Mouse (Mus musculus): ENCODE measurements around the gene Tbx5.

Tbx5 gene

GRCm38 (mm10) chr5:119810994-119811690, 21.3 kb upstream of the Tbx5 start:
- DNase-seq, result peak; percentile 85

GRCm38 (mm10) chr5:119815247-119815646, 17.2 kb upstream of the Tbx5 start:
- no peak for DNase-seq

DNA sequence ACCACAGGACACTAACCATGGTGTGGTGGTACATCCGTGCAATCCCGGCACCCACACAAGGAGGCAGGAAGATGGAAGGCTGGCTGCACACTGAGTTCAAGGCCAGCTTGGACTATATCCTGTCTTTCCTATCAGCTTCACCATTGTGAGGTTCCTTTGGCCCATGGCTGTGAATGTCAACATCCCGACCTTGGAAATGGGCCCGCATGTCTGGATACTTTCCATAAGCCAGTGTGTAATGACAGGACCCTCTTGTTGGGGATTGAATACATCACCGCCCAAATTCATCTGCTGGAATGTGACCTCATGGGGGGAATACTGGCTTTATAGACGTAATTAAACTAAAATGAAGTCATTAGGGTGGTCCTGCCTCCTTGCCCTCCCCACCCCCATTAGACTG, 12.0 kb upstream of the Tbx5 start:
- no peak for DNase-seq

DNA sequence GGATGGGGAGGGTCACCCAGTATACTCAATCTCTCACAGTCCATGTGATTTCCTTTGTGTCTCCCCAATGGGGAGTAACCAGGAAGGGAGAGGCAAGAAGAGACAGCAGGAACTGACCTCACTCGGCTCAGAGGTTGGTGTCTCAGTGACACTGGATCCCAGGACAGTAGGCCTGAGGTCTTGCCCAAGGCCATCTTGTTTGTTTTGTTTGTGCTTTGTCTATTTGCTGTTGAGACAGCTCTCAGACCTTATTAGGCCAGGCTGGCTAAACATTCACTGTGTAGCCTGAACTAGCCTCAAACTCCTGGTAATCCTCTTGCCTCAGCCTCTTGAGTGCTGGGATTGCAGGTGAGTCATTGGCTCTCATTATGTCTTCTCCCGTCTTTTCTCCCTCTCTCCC, 11.0 kb upstream of the Tbx5 start:
- no peak for DNase-seq

DNA sequence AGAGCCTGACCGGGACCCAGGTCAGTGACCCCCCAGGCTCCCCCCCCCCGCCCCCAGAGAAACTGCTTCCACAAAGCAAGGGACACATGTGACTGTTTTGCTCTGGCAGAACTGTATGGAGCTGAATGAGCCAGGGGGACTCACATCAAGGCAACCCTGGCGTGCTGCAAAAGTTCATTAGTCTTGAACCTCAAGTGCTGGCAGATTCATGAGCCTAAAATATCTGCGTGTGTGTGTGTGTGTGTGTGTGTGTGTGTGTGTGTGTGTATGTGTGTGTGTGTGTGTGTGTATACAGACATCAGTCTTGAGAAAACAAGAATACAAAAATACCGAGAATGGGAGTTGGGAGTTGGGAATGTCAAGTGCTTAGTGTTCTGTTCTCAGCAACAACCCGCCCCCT, 5.1 kb upstream of the Tbx5 start:
- DNase-seq, result no peak

- no peak for DNase-seq
Observed at GRCm38 (mm10) chr5:119830611-119831010, 1.9 kb upstream of the Tbx5 start.

- peak; percentile 94 for DNase-seq
Observed at GRCm38 (mm10) chr5:119831201-119831771, 1.2 kb upstream of the Tbx5 start.

DNA sequence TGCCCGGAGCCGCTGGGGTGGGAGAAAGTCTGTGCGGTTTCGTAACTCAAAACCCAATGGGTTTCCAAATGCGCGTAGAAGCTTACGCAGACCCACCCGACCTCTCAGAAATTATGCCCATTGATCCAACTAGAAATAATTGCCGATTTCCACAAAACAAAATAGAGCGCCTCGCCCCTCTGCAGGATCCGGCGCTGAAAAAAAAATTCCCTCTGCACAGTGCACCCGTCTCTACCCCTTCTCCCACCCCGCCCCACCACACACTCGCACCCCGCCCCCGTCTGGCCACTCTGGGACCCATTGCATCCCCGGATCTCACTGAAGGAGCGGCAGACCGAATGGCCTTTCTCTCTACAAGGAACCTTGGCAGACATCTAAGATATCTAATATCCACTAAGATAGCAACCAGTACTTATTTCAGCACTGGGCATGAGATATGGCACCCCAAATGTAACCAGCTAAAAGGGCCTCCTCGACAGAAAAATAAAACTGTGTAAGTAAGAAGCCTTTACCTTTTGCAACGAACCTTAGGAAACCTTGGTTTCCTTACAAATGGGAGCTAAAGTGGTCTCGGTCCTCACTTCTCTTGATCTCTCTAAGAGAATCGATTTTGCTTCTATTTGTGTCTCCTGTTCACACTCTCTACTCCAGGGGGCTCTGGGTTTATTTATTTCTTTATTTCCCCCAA, 533 bp upstream of the Tbx5 start:
- peak; percentile 91 for DNase-seq

DNA sequence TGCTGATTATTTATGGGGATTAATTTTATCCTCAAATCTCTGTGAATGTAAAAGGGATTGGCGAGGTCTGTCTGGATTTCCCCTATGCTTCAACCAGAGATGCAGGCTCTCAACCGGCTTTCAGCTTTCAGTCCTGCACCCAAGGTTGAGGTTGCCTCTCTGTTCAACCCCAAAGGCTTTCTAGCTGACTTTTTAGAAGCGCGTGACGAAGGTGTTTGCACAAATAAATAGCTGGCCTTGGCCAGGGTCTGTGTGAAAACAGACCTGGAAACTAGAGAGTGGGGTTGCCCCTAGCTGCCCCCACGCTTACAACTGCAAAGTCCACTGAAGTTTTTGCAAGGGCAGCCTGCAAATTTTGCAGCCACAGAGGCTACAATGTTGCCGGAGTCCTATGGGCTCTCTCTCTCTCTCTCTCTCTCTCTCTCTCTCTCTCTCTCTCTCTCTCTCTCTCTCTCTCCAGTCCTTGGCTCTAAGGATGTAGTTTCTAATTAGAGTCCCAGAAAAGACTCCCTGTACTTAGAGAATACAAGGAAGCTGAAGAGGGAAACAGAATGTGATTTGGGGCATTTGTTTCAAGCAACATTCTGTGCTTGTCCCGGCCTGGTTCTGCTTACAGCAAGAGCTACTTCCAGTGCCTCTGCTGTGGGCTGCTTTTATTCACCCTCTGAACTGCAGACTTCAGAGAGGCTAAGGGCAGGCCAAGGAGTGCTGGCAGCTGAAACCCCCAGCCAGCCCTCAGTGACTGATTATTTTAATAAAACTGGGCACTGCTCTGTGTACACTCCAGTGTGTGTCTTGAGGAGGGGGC, 959 bp downstream of the Tbx5 start:
- peak; percentile 85 for DNase-seq

DNA sequence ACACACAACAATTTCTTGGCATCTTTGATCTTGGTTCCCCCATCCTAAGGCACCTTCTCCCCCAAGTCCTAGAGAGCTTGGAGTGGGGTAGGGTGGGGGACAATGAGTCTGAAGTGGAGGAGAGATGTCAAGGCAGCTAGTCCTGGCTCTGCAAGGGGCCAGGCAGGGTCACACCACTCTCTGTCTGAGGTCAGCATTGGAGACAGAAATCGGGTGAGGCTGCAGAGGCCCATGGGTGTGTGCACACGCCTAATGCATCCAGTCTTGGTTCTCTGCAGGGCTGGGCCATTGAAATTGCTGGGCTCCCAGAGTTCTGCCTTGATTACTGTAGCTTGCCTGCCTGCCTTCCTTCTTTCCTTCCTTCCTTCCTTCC, 1.5 kb downstream of the Tbx5 start:
- peak; percentile 87 for DNase-seq

- peak; percentile 92 for DNase-seq
Observed at GRCm38 (mm10) chr5:119835053-119835867, 2.8 kb downstream of the Tbx5 start.

DNA sequence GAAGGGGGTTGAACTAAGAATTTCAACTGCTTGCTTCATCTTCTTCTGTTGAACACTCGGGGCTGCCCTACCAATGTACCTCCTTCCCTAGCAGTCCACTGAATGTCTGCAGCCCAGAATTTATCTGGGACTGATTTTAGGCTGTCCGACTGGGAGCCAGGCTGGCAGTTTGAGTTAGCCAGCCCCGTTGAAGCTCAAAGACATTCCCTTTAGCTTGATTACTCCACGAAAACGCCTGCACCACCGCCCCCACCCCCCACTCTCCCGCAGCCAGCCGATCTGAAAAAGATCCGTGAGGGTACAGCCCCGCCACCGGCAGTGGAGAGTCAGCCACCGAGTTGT, 3.4 kb downstream of the Tbx5 start:
- peak; percentile 83 for DNase-seq

- peak; percentile 94 for DNase-seq
Observed at GRCm38 (mm10) chr5:119836618-119837305, 4.3 kb downstream of the Tbx5 start.

DNA sequence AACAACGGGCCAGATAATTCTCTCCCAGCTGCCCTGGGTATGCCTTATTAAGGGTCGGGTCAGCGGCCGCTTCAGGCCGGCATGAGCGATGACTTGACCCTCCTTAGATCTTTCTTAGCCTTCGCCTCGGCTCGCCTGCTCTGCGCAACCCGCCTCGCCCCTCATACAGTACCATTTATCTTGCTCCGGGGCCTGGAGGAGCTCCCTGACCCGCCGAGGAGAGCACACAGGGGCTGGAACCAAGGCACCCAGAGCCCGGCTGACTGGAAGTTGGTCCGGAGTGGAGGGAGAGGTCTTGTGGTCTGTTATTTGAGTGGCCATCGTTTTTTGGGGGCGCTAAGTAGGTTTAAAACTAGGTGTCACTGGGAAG, 4.8 kb downstream of the Tbx5 start:
- peak; percentile 83 for DNase-seq

DNA sequence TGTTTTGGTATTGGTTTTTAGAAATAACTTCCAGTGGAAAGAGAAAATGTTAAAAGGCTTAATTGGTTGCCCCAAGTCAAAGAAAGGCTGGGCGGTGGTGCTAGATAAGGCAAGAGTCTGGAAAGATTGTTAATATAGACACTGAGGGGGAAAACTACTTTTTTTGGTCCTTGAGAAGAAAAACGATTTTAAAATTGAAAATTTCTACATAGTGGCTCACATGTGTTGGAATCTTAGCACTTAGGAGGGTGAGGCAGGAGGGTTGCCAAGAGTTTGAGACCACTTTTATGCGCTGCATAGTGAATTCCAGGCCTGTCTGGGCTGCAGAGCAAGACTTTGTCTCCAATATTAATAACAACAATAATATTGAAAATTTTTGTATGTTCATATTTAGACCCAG, 5.4 kb downstream of the Tbx5 start:
- DNase-seq, result no peak

GRCm38 (mm10) chr5:119838441-119838840, 6.0 kb downstream of the Tbx5 start:
- peak; percentile 82 for DNase-seq

DNA sequence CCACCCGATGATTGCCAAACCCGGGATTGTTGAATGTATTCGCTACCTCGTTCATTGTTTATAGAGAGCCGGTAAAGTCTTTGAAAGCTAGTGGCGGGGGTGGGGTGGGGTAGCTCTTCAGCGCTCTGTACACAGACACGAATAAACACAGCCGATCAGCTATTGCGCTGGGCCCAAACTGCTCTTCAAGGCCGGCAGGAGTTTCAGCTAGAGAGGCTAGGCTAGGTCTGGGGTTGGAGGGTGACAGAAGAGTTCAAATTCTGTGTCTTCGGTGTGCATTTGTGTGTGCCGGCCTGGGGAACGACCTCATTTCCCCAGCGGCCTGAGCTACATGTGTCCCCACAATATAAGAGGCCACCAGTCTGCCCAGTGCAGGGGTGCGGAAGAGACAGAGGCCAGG, 6.7 kb downstream of the Tbx5 start:
- DNase-seq, result peak; percentile 83

GRCm38 (mm10) chr5:119839616-119840368, 7.3 kb downstream of the Tbx5 start:
- DNase-seq, result peak; percentile 89

GRCm38 (mm10) chr5:119840404-119840803, 7.9 kb downstream of the Tbx5 start:
- DNase-seq, result no peak

DNA sequence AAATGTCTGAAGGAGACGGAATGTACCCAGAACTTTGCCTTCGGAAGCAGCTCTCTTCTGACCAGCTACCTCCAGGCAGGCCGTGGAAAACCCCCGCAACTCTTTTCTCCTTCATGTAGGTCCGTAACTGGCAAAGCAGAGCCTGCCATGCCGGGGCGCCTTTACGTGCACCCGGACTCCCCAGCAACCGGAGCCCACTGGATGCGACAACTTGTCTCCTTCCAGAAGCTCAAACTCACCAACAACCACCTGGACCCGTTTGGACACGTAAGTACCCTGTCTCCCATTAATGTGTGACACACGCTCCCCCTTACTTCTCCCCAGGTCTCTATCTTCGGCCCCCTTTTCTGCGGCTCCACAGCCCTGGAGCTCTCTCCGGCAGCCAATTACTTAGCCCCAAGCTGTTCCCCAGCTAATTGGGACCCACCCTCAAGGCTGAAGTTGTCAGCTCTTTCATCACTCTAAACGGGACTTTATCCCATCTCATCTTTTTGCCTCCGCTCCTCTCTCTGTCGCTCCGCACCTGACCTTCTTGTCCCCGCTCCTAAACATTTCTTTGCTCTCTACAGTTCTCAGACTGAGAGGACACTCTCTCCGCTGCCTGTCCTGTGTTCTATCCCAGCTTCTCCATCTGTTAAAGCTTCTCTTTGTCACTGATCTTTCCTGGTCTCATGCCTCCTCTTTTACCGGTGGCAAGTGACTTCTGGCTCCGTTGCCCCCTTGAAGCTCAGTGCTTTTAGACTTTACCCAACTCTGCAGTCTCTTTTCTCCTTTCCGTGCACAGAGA, 9.4 kb downstream of the Tbx5 start:
- DNase-seq, result peak; percentile 88

All from heart, adult 11 months (tissue).